Mouse (Mus musculus) frontal cortex, postnatal 36 days (tissue): ENCODE data around the gene Selenon.
A peak's percentile ranks its signal among the peaks of the same experiment; 100 is the strongest.

Experiments
- DNase-seq, 2 experiments: peaks; one replicate each; pipeline ENCODE4 v3.0.0; 2022; ENCODE audit warnings: low spot score in 2 of 2

The Selenon gene

DNA sequence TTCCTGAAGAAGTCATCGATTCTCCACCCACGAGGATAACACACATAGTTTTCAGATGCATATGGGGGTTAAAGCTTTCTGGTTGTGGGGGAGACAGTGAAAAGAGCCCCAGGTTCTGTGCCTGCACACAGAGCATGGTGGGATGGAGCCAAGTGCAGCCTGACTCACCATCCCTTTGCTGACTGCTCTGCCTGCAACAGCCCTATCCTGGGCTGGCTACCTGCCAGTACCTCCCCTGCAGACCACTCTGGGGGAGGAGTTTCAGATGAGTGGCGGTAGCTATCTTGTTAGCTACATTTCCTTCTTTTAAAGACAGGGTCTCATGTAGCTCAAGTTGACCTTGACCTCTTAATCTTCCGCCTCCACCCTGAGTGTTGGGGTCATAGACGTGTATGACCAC lies 26.4 kb upstream of the Selenon start:
- DNase-seq = no peak

DNA sequence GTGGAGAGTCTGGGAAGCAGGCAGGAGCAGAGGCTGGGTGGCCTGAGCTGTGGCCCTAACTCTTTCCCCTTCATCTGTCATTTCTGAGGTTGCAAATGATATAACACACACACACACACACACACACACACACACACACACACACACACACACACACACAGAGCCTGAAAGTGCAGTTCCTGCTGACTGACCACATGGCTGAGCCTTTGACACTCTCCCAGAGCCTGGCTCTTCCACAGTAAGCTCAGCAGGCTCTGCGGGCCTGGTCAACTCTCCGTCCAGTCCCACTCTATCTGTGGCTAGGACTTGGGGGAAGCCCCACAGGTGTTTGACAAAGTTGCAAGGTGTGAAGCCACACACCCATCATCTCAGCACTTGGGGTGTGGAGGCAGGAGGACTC lies 25.3 kb upstream of the Selenon start:
- no peak for DNase-seq

DNA sequence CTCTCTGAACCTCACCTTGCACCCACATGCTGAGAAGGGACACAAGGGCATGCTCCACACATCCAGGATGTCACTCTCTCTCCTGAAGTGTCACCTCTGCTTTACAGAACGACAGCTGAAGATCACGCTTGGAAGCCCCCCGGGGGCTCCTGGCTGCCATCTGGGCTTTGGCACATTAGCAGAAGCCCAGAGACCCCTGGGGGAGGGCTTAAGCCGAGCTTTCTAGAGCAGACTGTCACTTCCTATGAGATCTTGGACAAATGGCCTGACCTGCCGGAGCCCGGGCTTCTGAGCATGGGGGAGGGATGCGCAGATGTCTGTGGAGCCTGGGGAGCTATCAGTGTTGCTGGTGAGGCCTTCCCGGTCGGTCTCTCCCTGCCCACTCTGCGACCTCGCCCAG lies 23.5 kb upstream of the Selenon start:
- no peak for DNase-seq

DNA sequence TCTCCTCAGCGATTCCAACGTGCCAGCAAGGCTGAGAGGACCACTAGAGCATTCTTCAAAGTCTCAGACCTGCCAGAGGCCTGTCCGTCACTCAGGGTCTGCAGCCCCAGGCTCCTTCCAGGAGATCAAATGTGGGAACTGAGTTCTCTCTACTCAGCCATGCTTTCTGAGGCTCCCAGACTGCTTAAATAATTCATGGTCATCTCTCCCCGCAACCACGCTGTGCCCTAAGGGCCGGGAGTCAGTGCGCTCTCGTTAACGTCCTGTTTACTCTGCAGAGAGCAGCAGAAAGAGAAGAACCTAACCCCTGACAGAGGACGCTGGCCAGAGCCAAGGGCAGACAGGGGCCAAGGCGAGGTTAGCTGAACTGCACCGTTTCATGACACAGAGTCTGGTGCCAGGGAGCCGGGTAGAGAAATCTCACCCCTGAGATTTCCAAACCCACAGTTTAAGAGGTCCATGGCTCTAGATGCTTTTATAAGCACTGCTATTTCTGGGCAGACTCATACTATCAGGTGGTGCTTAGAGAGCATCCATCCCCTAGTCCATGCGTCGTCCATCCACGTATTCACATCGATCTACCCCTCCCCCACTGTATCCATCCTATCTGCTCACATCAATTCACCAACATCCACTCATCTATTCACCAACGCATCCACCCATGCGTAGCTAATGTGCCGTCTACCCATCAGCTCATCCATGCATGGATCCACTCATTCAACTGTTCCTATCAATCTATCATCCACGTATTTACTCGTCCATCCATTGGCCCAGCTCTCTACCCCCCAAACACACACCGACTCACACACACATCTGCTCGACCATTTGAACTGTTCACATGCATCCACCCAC lies 20.7 kb upstream of the Selenon start:
- DNase-seq = no peak

DNA sequence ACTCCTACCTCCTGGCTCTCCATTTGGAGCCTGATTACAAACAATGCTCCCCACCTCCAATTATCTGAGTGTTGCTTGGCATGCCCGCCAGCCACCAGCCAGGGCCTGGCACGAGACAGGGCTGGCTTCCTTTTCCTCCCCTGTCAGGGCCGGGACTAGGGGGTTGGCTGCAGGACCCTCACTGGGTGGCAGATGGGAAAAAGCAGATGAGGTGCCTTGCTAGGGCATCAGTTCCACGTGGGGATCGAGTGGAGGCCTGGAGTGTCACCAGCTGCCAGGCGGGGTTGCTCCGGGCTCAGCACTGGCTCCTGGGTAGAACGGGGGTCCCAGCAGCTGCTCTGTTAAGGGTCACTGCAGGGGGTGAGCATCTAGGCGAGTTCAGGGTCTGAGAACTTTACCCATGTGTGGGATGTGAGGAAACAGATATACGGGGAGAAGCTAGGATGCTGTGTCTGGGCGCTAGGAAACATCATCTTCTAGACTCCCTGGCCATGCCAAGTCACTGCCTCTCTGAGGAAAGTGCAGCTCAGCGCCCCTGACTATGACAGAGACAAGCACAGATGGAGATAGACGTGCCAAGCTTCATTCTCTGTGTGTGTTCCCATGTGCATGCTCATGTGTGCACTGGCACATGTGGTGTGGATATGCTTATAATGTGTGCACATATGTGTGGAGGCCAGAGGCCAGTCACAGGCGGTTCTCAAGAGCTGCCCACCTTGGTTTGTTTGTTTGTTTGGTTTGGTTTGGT lies 18.9 kb upstream of the Selenon start:
- DNase-seq = no peak

DNA sequence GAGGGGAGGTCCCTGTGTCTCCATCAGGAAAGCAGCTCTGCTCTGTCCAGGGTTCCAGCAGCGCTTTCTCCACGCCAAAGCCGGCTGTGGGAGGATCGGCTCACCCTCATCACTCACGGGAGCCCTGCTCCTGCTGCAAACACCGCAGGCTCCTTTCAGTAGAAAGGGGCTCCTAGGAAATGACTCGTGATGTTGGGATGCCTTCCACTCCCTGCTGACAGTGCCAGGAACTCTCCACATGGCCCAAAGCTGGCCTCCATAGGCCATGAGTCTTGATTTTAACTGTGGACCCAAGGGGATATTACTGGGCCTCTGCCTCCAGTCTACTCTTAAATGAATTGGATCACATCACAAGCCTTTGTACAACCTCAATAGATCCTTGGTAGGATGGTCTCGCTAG lies 17.9 kb upstream of the Selenon start:
- no peak for DNase-seq

DNA sequence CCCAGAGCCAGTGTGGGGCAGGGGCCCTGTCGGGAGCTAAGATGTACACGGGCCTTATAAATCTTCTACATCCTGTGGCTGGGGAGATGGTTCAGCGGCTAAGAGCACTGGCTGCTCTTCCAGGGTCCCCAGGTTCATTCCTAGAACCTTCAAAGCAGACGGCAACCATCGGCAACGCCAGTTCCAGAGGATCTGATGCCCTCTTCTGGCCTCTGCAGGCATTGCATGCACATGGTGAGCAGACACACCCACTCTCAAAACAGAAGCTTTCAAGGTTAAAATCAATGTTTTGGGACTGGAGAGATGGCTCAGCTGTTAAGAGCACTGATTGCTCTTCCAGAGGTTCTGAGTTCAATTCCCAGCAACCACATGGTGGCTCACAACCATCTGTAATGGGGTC lies 17.2 kb upstream of the Selenon start:
- DNase-seq = no peak

DNA sequence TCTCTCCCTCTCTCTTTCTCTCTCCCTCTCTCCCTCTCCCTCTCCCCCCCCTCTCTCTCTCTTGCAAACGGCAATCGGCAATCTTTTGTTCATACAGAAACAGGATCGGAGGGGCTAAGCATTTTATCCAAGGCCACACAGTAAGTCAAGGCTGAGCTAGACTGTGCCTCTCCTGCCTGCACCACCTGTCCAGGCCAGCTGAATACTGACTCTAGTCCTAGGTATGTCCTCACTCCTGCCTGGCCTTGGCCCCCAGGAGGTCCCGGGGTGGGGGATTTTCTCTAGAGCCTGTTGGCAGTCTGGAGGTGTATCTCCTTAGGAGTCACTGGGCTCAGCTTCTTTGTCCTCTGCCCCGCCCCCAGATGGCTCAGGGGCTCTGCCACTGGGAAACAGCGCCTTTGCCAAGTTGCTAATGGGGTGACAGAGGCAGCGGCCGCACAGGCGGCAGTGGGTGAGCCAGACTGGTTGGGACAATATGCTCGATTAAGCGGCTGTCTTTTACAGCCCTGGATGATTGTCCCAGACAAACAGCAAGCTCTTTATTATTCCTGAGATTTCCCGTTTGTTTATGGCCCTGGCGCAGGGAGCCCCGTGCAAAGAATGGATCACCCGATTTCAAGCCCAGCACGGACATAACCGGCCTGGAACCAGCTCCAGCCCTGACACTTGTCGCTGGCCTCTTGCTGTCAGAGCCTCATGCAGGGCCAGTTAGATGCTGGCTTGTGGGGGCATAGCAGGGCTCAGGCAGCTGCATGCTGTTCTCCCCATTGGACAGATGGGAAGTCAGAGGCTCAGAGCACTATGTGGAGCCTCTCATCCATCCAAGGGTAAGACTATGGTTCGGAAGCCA lies 15.6 kb upstream of the Selenon start:
- peak in 1 of 2 experiments; percentile 30 for DNase-seq

DNA sequence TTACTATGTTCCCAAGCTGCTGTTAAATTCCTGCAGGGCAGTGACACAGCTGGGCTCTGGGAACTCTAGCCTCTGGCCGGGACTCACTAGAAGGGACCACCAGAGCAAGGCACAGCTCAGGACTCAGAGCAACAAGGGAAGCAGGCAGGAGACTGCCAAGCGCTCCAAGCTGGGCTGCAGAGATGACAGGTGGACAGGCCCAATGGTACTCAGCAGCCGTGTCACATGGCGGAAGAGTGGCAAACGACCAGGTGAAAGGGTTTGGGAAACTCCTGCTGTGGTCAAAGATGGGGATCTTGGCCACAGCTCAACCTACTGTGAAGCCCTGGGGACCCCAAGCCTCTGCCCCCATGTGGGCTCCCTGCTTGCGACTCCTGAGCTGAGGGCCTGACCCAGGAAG lies 12.1 kb upstream of the Selenon start:
- DNase-seq = no peak

DNA sequence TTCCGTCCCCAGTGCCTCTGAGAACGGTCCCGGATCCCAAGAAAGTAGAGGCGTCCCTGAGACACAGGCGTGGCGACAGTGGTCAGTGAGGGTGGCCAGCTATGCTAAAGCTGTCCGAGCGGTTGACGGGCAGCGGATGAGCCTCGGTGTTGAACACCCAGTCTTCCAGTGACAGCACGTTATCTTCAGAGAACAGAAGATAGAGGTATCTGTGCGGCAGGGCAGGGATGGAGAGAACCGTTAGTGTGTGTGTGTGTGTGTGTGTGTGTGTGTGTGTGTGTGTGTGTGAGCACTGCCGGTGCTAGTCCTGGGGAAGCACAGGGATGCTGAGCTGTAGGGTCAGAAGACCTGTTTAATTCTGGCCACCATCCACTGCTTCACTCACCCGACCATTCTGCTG lies 11.7 kb upstream of the Selenon start:
- no peak for DNase-seq

DNA sequence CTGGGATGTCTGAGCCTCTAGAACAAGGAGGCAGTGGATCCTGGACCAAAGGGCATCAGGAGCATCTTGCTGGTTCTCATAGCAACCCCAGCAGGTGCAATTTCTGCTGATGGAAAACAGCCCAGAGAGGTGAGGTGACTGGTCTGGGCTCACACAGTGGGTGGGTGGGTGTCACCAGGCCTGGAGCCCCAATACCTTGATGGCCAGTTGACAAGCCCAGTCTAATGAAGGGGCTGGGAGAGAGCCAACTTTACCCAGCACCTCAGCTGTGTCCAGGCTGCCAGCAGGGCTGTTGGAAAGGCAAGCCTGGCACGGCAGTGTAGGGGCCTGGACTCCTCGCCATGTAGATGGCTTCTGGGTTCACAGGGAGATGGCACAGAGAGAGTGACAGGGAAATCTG lies 10.0 kb upstream of the Selenon start:
- DNase-seq = no peak

DNA sequence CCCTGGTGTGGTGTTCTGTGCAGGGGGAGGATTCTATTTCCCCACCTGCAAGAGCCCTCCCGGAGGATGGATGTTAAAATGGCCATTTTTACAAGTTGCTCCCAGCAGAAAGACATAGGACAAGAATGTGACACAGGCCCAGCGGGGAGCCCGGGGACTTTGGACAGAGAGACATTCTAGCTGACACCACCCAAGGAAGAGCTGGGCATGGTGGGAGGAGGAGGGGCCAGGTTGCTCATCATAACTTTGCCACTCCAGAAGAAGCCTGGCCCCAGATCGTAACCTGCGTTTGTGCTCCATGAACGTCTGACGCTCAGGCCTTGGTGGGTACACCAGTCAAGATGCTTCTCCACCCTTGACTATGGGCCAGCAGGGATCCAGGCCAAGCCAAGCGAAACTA lies 8.7 kb upstream of the Selenon start:
- no peak for DNase-seq

DNA sequence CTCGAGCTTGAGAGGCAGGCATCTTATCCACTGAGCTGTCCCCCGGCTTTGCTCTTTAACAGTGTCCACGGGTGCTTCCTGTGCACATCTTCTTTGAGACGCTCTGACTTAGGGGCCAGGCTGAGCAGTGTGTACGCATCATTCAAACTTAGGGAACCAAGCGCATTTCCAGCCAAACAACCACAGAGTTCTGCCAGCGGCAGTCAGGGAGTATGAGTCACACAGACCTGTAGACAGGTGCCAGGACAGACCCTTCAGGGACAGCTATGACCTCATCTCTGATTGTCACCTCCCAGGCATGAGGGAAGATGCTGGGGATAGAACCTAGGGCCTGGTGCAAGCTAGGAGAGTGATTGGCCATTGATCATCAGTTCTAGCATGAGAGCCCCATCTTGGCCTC lies 7.2 kb upstream of the Selenon start:
- DNase-seq = no peak

DNA sequence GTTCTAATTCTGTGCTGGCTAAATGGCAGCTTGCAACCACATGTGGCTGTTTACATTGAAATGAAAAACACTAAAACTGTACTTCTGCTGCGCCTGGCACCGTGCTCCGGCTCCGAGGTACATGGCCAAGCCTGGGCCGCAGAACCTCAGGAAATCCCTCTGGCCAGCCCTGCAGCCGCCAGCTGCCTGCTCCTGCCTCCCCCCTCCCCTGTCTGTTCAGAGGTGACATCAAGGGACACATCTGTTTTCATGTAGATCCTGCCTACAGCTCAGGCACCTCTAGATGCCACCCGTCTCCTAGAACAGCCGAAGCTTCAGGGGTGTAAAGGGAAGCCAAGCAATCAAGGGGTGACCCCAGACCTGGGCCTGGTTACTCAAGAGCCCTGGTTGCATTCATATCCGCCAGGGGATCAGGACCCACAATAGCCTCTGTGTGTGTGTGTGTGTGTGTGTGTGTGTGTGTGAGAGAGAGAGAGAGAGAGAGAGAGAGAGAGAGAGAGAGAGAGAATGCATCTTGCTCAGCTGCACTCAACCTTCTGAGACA lies 6.7 kb upstream of the Selenon start:
- no peak for DNase-seq

DNA sequence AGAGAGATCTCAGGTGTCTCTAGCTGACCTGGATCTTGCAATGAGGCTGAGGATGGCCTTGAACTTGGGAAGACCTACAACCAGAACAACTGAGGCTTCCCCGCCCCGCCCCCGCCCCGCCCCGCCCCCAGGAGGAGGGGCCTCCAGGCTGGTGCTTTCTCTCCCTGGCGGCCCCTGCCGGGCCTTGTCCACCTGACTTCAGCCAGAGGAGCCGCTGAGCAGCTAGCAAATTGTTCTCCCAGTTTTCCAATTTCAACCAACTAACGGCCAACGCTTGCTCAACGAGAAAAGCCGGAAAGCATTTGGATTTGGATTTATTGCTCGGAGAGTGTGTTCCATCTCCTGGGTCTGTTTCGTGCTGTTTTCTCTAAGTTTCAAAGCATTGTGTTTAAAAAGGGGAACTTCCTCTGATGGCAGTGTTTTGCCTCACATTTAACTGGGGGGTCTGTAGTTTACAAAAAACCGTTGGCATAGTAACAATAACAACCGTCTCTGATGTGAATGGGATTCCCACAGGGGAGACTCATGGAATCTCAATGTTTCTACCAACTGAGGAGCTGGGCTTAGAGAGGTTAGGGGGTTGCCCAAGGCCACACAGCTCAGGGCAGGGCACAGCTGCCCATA lies 5.8 kb upstream of the Selenon start:
- DNase-seq = no peak

DNA sequence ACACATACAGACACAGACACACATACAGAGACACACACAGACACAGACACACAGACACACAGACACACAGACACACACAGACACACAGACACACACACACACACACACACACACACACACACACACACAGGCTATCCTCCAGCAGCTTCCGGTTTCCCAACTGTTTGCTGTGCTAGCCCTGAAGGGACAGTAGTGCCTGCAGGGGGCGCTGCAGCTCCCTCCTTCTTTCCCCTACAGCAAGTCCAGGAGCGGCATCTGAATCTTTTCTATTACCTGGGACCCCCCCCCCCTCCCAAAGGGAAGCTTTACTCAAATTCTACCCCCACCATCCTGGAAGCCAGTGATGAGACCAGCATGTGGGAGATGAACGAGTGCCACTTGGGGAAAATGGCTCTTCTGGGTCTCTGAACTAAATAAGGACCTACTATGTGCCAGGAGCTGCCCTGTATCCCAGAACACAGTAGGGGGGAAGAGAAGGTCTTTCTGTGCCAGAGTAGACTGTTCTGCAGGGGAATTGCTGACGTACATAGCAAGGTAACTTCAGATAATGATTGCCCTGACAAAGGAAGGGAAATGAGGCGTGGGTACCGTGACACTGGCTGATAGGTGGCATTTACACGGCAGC lies 4.1 kb upstream of the Selenon start:
- DNase-seq = no peak

DNA sequence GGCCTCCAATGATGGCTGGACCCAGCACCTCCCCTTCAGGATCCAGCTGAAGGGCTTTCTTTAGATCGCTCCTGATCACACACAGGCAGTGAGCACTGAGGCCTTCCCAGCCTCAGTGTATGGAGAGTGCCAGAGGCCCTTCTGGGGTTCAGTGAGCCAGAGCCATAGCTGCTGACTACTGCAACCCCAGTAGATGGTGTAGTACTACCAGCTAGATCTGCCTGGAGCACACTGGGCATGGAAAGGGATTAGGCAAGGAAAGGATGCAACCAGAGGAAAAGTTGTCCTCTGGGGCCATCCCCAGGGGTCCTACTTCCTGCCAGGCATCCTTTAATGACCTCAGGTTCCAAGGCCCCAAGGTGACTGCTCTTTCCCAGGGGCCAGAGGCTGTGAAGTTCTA lies 1.7 kb upstream of the Selenon start:
- no peak for DNase-seq

DNA sequence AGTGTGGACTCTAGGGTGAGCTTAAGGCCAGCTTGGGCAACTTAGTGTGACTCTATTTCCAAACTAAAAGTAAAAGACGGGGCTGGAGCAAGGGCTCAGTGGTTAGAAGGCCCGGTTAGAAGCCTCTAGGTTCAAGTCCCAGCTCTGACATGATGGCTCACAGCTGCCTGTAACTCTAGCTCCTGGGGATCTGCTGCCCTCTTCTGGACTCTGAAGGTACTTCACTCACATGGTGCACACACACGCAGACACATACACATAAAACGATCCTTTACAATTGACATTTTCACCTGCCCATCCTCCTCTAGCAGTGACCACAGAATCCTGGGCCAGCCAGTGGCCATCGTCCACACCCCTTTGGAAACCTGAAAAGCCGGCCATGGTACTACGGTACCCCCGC lies 2.1 kb downstream of the Selenon start:
- DNase-seq = no peak

DNA sequence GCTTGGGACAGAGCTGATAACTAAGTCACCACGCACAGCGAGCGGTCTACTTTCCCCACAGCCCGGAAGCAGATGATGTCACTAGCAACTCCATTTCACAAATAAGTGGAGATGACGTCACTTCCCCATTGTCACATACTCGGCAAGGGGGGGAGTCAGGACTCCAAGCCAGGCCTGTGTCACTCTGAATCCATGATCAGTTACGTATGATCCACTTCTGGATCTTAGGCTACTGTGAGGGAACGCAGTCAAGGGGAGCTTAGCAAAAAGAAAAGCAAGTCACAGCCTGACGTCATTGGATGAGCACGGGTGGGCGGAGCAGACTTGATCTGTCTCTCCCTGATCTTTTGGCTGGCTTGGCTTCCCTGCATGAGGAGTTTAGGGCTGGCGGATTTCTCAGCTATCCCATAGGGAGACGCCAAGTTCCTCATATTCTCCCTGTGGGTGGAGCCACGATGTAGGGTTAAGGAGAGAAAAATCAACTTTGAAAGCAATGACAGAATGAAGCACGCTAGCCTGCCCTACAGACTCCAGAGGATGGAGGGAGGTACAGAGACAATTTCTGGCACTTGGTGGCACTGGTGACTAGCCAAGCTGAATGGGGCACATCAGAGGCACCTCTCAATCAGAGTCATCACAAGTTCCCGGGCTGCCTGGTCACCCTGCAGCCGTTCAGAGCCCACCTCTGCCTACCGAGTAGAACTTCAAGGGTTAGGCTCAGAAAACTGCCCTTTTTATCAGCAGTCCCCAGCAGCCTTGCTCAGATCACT lies 3.6 kb downstream of the Selenon start:
- peak in 1 of 2 experiments; percentile 27 for DNase-seq
